Mouse (Mus musculus): ENCODE data around the gene Thyn1.

DNA sequence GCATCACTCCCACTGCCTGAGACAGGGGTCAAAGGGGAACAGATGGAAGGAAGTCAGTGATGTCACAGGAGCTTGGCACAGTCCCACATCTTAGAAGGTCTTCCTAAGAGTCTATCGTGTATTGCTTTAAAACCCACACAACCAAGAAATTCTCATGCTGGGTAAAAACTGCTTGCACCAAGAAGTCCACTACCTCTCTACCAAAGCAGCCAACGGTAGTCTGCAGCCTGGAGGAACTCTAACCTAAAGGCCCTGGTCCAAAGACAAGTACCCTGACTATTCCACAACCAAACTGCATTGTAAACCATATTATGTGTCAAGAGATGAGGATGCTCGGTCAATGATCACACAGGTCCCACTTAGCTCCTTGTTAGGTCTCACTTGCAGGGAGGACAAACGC, 9.3 kb upstream of the Thyn1 start:
- TF ChIP-seq CTCF (IDR thresholded peaks at IDR 0.05; ENCODE audit: low read depth, low read length) (no peak), POLR2A (IDR thresholded peaks at IDR 0.05; ENCODE audit: insufficient read depth, low read length) (no peak), EP300 (IDR thresholded peaks at IDR 0.05; ENCODE audit: insufficient read depth, low read depth, low read length) (no peak)

Data from ES-Bruce4 (cell line).